Mouse (Mus musculus) hindbrain, embryonic 16.5 days (tissue): ENCODE results near the gene Usp37. TPM values are rescaled to one million over a fixed set of nuclear protein-coding genes. Genes with fewer than 3 reads are reported as not detected.

Experiments
- ATAC-seq: fragments of 200-750 bp; cut with Nextera tagmentation; 2 replicates; pipeline ENCODE4 v1.8.0; 2017; ENCODE audit warnings: moderate TSS enrichment, moderate library complexity
- H3K27ac ChIP-seq: fragments of 300-500 bp; sonication (generic); 2 replicates; pipeline ENCODE4 v1.5.1; 2014; ENCODE audit warnings: low read depth, mild to moderate bottlenecking, control low read depth, low read length, moderate library complexity
- H3K27me3 ChIP-seq: fragments of 300-500 bp; sonication (generic); replicated peaks from 2 replicates; pipeline ENCODE4 v1.6.1; 2014; ENCODE audit warnings: low read length; ENCODE audit not compliant: control insufficient read depth, insufficient read depth
- H3K36me3 ChIP-seq: fragments of 300-500 bp; sonication (generic); 2 replicates; pipeline ENCODE4 v1.6.1; 2014; ENCODE audit warnings: mild to moderate bottlenecking, low read length, moderate library complexity, mixed read lengths; ENCODE audit not compliant: control insufficient read depth, insufficient read depth
- H3K4me1 ChIP-seq: fragments of 300-500 bp; sonication (generic); 2 replicates; pipeline ENCODE4 v1.6.1; 2014; ENCODE audit warnings: low read depth, low read length; ENCODE audit not compliant: control insufficient read depth, insufficient read depth
- H3K4me2 ChIP-seq: fragments of 300-500 bp; sonication (generic); 2 replicates; pipeline ENCODE4 v1.6.1; 2014; ENCODE audit warnings: mild to moderate bottlenecking, low read length, control low read depth, moderate library complexity
- H3K4me3 ChIP-seq: fragments of 300-500 bp; sonication (generic); 2 replicates; pipeline ENCODE4 v1.5.1; 2014; ENCODE audit warnings: mild to moderate bottlenecking, low read length, control low read depth, moderate library complexity
- H3K9ac ChIP-seq: fragments of 300-500 bp; sonication (generic); 2 replicates; pipeline ENCODE4 v1.6.1; 2014; ENCODE audit warnings: low read depth, mild to moderate bottlenecking, control low read depth, low read length, moderate library complexity
- H3K9me3 ChIP-seq: fragments of 300-500 bp; sonication (generic); 2 replicates; pipeline ENCODE4 v1.6.1; 2014; ENCODE audit warnings: mild to moderate bottlenecking, low read length, moderate library complexity; ENCODE audit not compliant: control insufficient read depth
- WGBS: fragments of 180-500 bp; shearing (Covaris S2); extraction: QIAGEN DNeasy Blood & Tissue Kit; methylation state at CpG from one replicate; pipeline ENCODE4 v1.1.7; 2014; 5-methylcytosine and 5-hydroxymethylcytosine counted together
- polyA plus RNA-seq: library from polyadenylated mRNA; unstranded; fragments of >200 nt; fragmentation: Nextera tagmentation; extraction: Ambion mirVana; gene quantifications from 2 replicates; pipeline ENCODE4 v1.2.1, GENCODE M21; 2015

Gene Usp37
- polyA plus RNA-seq, 1 experiment from 2014 or later = 20.7 TPM

DNA sequence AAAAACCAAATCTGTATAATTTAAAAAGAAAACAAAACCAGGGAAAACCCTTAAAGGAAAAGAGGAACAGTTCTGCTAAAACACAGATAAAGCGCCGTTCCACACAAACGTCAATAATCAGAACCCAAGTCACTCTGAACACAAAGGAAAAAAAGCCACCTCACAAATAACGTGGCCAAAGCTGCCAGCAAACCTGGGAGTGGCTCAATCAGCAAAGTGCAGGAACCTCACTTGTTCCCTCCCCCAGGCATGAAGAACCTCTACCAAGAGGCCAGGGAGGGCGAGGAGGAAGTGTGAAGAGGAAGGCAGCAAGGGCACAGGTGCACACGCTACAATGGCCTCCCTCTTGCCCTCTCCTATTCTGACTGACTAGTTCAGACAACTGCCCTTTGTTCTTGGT lies 108.5 kb downstream of the Usp37 start:
- ATAC-seq = no peak
- Histone ChIP-seq H3K27me3 (no peaks in the 10 kb centered on the region), H3K36me3 (peaks cover 18% of the 10 kb centered on the region), H3K4me2 (no peak overlapping the region), H3K9me3 (no peaks in the 10 kb centered on the region), H3K4me3 (no peak overlapping the region), H3K9ac (no peak overlapping the region), H3K27ac (no peak overlapping the region), H3K4me1 (no peaks in the 10 kb centered on the region)
- 89% methylated on average over 6 of the region's 6 CpGs for WGBS

GRCm38 (mm10) chr1:74434596-74434995 lies 109.5 kb downstream of the Usp37 start:
- 62% methylated on average over 5 of the region's 5 CpGs for WGBS
- no peak for ATAC-seq
- no peaks in the 10 kb centered on the region for H3K4me1 ChIP-seq
- H3K9me3 ChIP-seq = no peaks in the 10 kb centered on the region
- no peak overlapping the region for H3K9ac ChIP-seq
- no peak overlapping the region for H3K27ac ChIP-seq
- H3K4me3 ChIP-seq = no peak overlapping the region
- H3K4me2 ChIP-seq = no peak overlapping the region
- peaks cover 15% of the 10 kb centered on the region for H3K36me3 ChIP-seq
- H3K27me3 ChIP-seq = no peaks in the 10 kb centered on the region

GRCm38 (mm10) chr1:74433220-74433619 lies 110.9 kb downstream of the Usp37 start:
- ATAC-seq = no peak; the same call in 1 of the 2 replicates
- H3K4me3 ChIP-seq = no peak overlapping the region
- H3K9me3 ChIP-seq = no peaks in the 10 kb centered on the region
- no peak overlapping the region for H3K9ac ChIP-seq
- no peaks in the 10 kb centered on the region for H3K27me3 ChIP-seq
- H3K27ac ChIP-seq = no peak overlapping the region
- no peaks in the 10 kb centered on the region for H3K4me1 ChIP-seq
- peaks cover 8% of the 10 kb centered on the region for H3K36me3 ChIP-seq
- H3K4me2 ChIP-seq = no peak overlapping the region
- 79% methylated on average over 6 of the region's 6 CpGs for WGBS

- Histone ChIP-seq H3K27me3 (no peaks in the 10 kb centered on the region), H3K9ac (no peak overlapping the region), H3K4me3 (no peak overlapping the region), H3K9me3 (no peaks in the 10 kb centered on the region), H3K27ac (no peak overlapping the region), H3K4me1 (0 out of 2 replicates have a peak, but pooled peaks cover 2% of the 10 kb centered on the region), H3K36me3 (no peaks in the 10 kb centered on the region), H3K4me2 (no peak overlapping the region)
- WGBS = 81% methylated on average over 7 of the region's 7 CpGs
- no peak for ATAC-seq
Measured at GRCm38 (mm10) chr1:74425845-74426244, 118.2 kb downstream of the Usp37 start.

DNA sequence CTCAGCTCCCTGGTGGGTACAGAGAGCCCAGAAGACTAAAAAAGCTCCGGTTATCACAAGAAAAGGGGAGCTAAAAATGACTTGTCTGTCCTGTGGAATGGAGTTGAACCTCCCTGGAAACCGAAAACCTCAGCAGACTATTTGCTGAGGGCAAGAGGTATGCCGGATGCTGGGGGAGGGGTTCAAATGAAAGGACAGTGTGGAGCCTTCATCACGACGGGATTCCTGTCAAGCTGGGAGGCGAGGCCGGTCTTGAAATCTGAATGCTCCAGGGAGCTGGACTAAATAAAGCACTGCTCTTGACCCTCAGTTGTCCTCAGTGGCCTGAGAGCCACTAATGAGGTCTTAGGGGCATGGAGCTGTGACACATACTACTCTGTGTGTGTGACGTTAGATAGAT lies 120.9 kb downstream of the Usp37 start:
- H3K9ac ChIP-seq = no peak overlapping the region
- WGBS = 22% methylated on average over 8 of the region's 8 CpGs
- ATAC-seq = no peak
- 0 out of 2 replicates have a peak, but pooled peaks cover 2% of the 10 kb centered on the region for H3K4me1 ChIP-seq
- H3K27ac ChIP-seq = no peak overlapping the region
- no peaks in the 10 kb centered on the region for H3K27me3 ChIP-seq
- H3K9me3 ChIP-seq = no peaks in the 10 kb centered on the region
- no peaks in the 10 kb centered on the region for H3K36me3 ChIP-seq
- no peak overlapping the region for H3K4me2 ChIP-seq
- no peak overlapping the region for H3K4me3 ChIP-seq

- WGBS = 69% methylated on average over 9 of the region's 9 CpGs
- Histone ChIP-seq H3K4me2 (no peak overlapping the region), H3K9ac (no peak overlapping the region), H3K27ac (no peak overlapping the region), H3K4me1 (0 out of 2 replicates have a peak, but pooled peaks cover 2% of the 10 kb centered on the region), H3K36me3 (no peaks in the 10 kb centered on the region), H3K27me3 (no peaks in the 10 kb centered on the region), H3K9me3 (no peaks in the 10 kb centered on the region), H3K4me3 (no peak overlapping the region)
- no peak for ATAC-seq
Measured at GRCm38 (mm10) chr1:74419440-74419794, 124.7 kb downstream of the Usp37 start.

DNA sequence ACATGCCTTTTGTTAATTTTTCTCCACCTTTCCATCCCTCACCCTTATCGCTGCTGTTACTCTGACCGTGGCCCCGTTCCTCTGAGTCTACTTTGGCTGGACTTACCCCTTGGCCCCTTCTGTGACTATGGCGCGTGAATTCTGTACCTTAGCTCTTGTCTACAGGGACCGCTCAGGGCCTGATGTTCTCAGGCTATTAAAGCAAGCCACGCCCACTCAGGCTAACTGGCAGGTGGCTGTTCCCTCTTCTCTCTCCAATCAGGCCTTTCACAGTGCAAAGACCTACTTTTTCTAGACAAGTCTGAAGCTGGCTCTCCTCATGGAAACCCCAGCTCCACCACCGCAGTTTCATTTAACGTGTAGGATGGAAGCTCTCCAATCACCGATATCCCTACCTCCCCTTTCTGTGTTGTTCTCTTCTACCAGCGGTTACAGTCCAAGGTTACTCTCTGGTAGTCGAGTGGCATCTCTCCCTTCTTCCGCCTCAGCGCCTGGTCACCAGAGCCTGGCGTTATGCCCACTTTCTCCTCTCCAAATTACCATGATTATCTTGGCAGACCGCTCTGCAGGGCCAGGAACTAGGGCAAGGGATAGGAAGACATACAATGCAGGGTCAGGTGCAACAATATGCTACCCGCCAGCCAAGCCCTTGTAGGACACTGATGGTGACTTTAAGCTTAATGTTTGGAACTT lies 125.2 kb downstream of the Usp37 start:
- WGBS = 80% methylated on average over 17 of the region's 17 CpGs
- Histone ChIP-seq H3K4me3 (no peak overlapping the region), H3K36me3 (no peaks in the 10 kb centered on the region), H3K9ac (no peak overlapping the region), H3K27me3 (no peaks in the 10 kb centered on the region), H3K27ac (no peak overlapping the region), H3K4me1 (0 out of 2 replicates have a peak, but pooled peaks cover 2% of the 10 kb centered on the region), H3K4me2 (no peak overlapping the region), H3K9me3 (no peaks in the 10 kb centered on the region)
- ATAC-seq = no peak

DNA sequence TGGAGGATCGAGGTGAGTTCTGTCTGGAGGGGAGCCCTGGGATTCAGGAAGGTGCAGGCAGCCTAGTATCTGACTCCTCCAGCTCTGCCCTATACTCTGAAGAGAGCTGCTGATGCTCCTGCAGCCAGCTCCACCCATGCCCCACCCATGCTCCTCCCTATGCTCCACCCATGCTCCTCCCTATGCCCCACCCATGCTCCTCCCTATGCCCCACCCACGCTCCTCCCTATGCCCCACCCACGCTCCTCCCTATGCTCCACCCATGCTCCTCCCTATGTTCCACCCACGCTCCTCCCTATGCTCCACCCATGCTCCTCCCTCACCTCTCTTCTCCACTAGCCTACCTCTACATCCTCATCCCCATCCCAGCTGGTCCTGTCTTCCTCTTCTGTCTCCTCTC lies 128.9 kb downstream of the Usp37 start:
- H3K4me2 ChIP-seq = no peak overlapping the region
- no peak overlapping the region for H3K27ac ChIP-seq
- no peaks in the 10 kb centered on the region for H3K36me3 ChIP-seq
- no peak for ATAC-seq
- no peak overlapping the region for H3K9ac ChIP-seq
- no peaks in the 10 kb centered on the region for H3K27me3 ChIP-seq
- no peaks in the 10 kb centered on the region for H3K9me3 ChIP-seq
- WGBS = 52% methylated on average over 4 of the region's 4 CpGs
- no peak overlapping the region for H3K4me3 ChIP-seq
- no peaks in the 10 kb centered on the region for H3K4me1 ChIP-seq

GRCm38 (mm10) chr1:74412711-74413110 lies 131.4 kb downstream of the Usp37 start:
- Histone ChIP-seq H3K36me3 (no peaks in the 10 kb centered on the region), H3K9ac (no peak overlapping the region), H3K27ac (no peak overlapping the region), H3K4me3 (no peak overlapping the region), H3K9me3 (no peaks in the 10 kb centered on the region), H3K4me2 (no peak overlapping the region), H3K4me1 (no peaks in the 10 kb centered on the region), H3K27me3 (no peaks in the 10 kb centered on the region)
- 85% methylated on average over 8 of the region's 8 CpGs for WGBS
- ATAC-seq = no peak
